Mouse (Mus musculus): ENCODE measurements around the gene Adcy1. TPM values are rescaled to one million over a fixed set of nuclear protein-coding genes. Genes with fewer than 3 reads are reported as not detected.

The Adcy1 gene
- total RNA-seq (2014; rRNA removed) (under 0.01 and 0.27 TPM in 2 replicates), polyA plus RNA-seq (2012; rRNA removed) (0.16 and 0.27 TPM in 2 replicates)

GRCm38 (mm10) chr11:7063001-7063584 lies at the start of gene Adcy1:
Adcy1 (plus strand) TSS chr11:7063489.
- DNase-seq (ENCODE audit: extremely low read depth, low read depth, low spot score), result no peak
- no peaks in the 10 kb centered on the region for H3K79me2 ChIP-seq (ENCODE audit: control insufficient read depth, insufficient read depth, low read length)
- no peak within 1 kb of the TSS for H3K27ac ChIP-seq (replicated peaks; ENCODE audit: insufficient read depth, low read depth, low read length)
- WGBS, result 11% methylated on average over 69 of the region's 69 CpGs
- H3K4me1 ChIP-seq (ENCODE audit: control insufficient read depth, insufficient read depth, low read length), result peaks cover 4% of the 10 kb centered on the region; the same call in 1 of the 2 replicates
- no peaks in the 10 kb centered on the region for H3K36me3 ChIP-seq (ENCODE audit: control insufficient read depth, insufficient read depth, low read length)
- H3K27me3 ChIP-seq (ENCODE audit: control insufficient read depth, insufficient read depth, low read length), result peaks cover 15% of the 10 kb centered on the region
- no peak within 1 kb of the TSS for H3K9ac ChIP-seq (ENCODE audit: low read depth, low read length)
- H3K4me3 ChIP-seq (ENCODE audit: insufficient read depth, low read depth, low read length), result peak within 1 kb of the TSS; percentile 10; the same call in 1 of the 2 replicates
- no peak for TF ChIP-seq POLR2A (IDR thresholded peaks at IDR 0.05; ENCODE audit: extremely low read depth, insufficient read depth, low read length)
- TF ChIP-seq CTCF (IDR thresholded peaks at IDR 0.05; ENCODE audit: low read depth, low read length), result no peak

- no peaks in the 10 kb centered on the region for H3K4me1 ChIP-seq (ENCODE audit: control insufficient read depth, insufficient read depth, low read length)
- H3K27ac ChIP-seq (replicated peaks; ENCODE audit: insufficient read depth, low read depth, low read length), result no peak overlapping the region
- 86% methylated on average over 12 of the region's 12 CpGs for WGBS
These were observed 46.4 kb upstream of the Adcy1 start for GRCm38 (mm10) chr11:7016907-7017306.

GRCm38 (mm10) chr11:7018078-7018477 lies 45.2 kb upstream of the Adcy1 start:
- no peak for DNase-seq (ENCODE audit: extremely low read depth, low read depth, low spot score)
- H3K27me3 ChIP-seq (ENCODE audit: control insufficient read depth, insufficient read depth, low read length), result no peaks in the 10 kb centered on the region
- TF ChIP-seq POLR2A (IDR thresholded peaks at IDR 0.05; ENCODE audit: extremely low read depth, insufficient read depth, low read length) (no peak), CTCF (IDR thresholded peaks at IDR 0.05; ENCODE audit: low read depth, low read length) (no peak)
- H3K9ac ChIP-seq (ENCODE audit: low read depth, low read length), result no peak overlapping the region
- H3K79me2 ChIP-seq (ENCODE audit: control insufficient read depth, insufficient read depth, low read length), result no peaks in the 10 kb centered on the region
- H3K4me3 ChIP-seq (ENCODE audit: insufficient read depth, low read depth, low read length), result no peak overlapping the region
- H3K4me1 ChIP-seq (ENCODE audit: control insufficient read depth, insufficient read depth, low read length), result no peaks in the 10 kb centered on the region
- 95% methylated on average over 5 of the region's 5 CpGs for WGBS
- no peak overlapping the region for H3K27ac ChIP-seq (replicated peaks; ENCODE audit: insufficient read depth, low read depth, low read length)
- no peaks in the 10 kb centered on the region for H3K36me3 ChIP-seq (ENCODE audit: control insufficient read depth, insufficient read depth, low read length)

More at GRCm38 (mm10) chr11:7016907-7017306, 46.4 kb upstream of the Adcy1 start:
- no peak overlapping the region for H3K9ac ChIP-seq (ENCODE audit: low read depth, low read length)
- H3K79me2 ChIP-seq (ENCODE audit: control insufficient read depth, insufficient read depth, low read length), result no peaks in the 10 kb centered on the region
- no peaks in the 10 kb centered on the region for H3K36me3 ChIP-seq (ENCODE audit: control insufficient read depth, insufficient read depth, low read length)
- no peak overlapping the region for H3K4me3 ChIP-seq (ENCODE audit: insufficient read depth, low read depth, low read length)
- DNase-seq (ENCODE audit: extremely low read depth, low read depth, low spot score), result no peak
- TF ChIP-seq CTCF (IDR thresholded peaks at IDR 0.05; ENCODE audit: low read depth, low read length) (no peak), POLR2A (IDR thresholded peaks at IDR 0.05; ENCODE audit: extremely low read depth, insufficient read depth, low read length) (no peak)
- no peaks in the 10 kb centered on the region for H3K27me3 ChIP-seq (ENCODE audit: control insufficient read depth, insufficient read depth, low read length)

- Histone ChIP-seq H3K36me3 (ENCODE audit: control insufficient read depth, insufficient read depth, low read length) (no peaks in the 10 kb centered on the region), H3K9ac (ENCODE audit: low read depth, low read length) (no peak overlapping the region), H3K27me3 (ENCODE audit: control insufficient read depth, insufficient read depth, low read length) (no peaks in the 10 kb centered on the region), H3K4me3 (ENCODE audit: insufficient read depth, low read depth, low read length) (no peak overlapping the region), H3K4me1 (ENCODE audit: control insufficient read depth, insufficient read depth, low read length) (no peaks in the 10 kb centered on the region), H3K79me2 (ENCODE audit: control insufficient read depth, insufficient read depth, low read length) (no peaks in the 10 kb centered on the region), H3K27ac (replicated peaks; ENCODE audit: insufficient read depth, low read depth, low read length) (no peak overlapping the region)
- DNase-seq (ENCODE audit: extremely low read depth, low read depth, low spot score), result no peak
- TF ChIP-seq POLR2A (IDR thresholded peaks at IDR 0.05; ENCODE audit: extremely low read depth, insufficient read depth, low read length), result no peak
- no peak for TF ChIP-seq CTCF (IDR thresholded peaks at IDR 0.05; ENCODE audit: low read depth, low read length)
- 86% methylated on average over 7 of the region's 7 CpGs for WGBS
These were observed 44.2 kb upstream of the Adcy1 start for GRCm38 (mm10) chr11:7019006-7019525.

- no peaks in the 10 kb centered on the region for H3K4me1 ChIP-seq (ENCODE audit: control insufficient read depth, insufficient read depth, low read length)
- no peaks in the 10 kb centered on the region for H3K27me3 ChIP-seq (ENCODE audit: control insufficient read depth, insufficient read depth, low read length)
- H3K27ac ChIP-seq (replicated peaks; ENCODE audit: insufficient read depth, low read depth, low read length), result no peak overlapping the region
- WGBS, result 69% methylated on average over 2 of the region's 2 CpGs
- H3K9ac ChIP-seq (ENCODE audit: low read depth, low read length), result no peak overlapping the region
- no peak overlapping the region for H3K4me3 ChIP-seq (ENCODE audit: insufficient read depth, low read depth, low read length)
- H3K36me3 ChIP-seq (ENCODE audit: control insufficient read depth, insufficient read depth, low read length), result no peaks in the 10 kb centered on the region
- TF ChIP-seq POLR2A (IDR thresholded peaks at IDR 0.05; ENCODE audit: extremely low read depth, insufficient read depth, low read length) (no peak), CTCF (IDR thresholded peaks at IDR 0.05; ENCODE audit: low read depth, low read length) (no peak)
- H3K79me2 ChIP-seq (ENCODE audit: control insufficient read depth, insufficient read depth, low read length), result no peaks in the 10 kb centered on the region
- no peak for DNase-seq (ENCODE audit: extremely low read depth, low read depth, low spot score)
These were observed 30.2 kb upstream of the Adcy1 start for GRCm38 (mm10) chr11:7033063-7033462.

GRCm38 (mm10) chr11:7039722-7040121 lies 23.6 kb upstream of the Adcy1 start:
- H3K4me1 ChIP-seq (ENCODE audit: control insufficient read depth, insufficient read depth, low read length), result no peaks in the 10 kb centered on the region
- no peaks in the 10 kb centered on the region for H3K36me3 ChIP-seq (ENCODE audit: control insufficient read depth, insufficient read depth, low read length)
- H3K9ac ChIP-seq (ENCODE audit: low read depth, low read length), result no peak overlapping the region
- DNase-seq (ENCODE audit: extremely low read depth, low read depth, low spot score), result no peak
- H3K27ac ChIP-seq (replicated peaks; ENCODE audit: insufficient read depth, low read depth, low read length), result no peak overlapping the region
- no peaks in the 10 kb centered on the region for H3K79me2 ChIP-seq (ENCODE audit: control insufficient read depth, insufficient read depth, low read length)
- H3K27me3 ChIP-seq (ENCODE audit: control insufficient read depth, insufficient read depth, low read length), result peaks cover 4% of the 10 kb centered on the region
- WGBS, result 28% methylated on average over 7 of the region's 7 CpGs
- no peak overlapping the region for H3K4me3 ChIP-seq (ENCODE audit: insufficient read depth, low read depth, low read length)
- no peak for TF ChIP-seq CTCF (IDR thresholded peaks at IDR 0.05; ENCODE audit: low read depth, low read length)
- TF ChIP-seq POLR2A (IDR thresholded peaks at IDR 0.05; ENCODE audit: extremely low read depth, insufficient read depth, low read length), result no peak

Measured in liver, adult 2 months (tissue).